Mouse (Mus musculus) lung, postnatal 0 days (tissue): ENCODE data around the gene Hsf2.

Experiments
- CTCF ChIP-seq: IDR thresholded peaks from 2 replicates; pipeline ENCODE4 v1.5.1; 2016; ENCODE audit warnings: antibody characterized with exemption, mild to moderate bottlenecking
- EP300 ChIP-seq: IDR thresholded peaks from 2 replicates; pipeline ENCODE4 v1.6.1; 2016; ENCODE audit warnings: antibody characterized with exemption, mild to moderate bottlenecking, control low read depth

DNA sequence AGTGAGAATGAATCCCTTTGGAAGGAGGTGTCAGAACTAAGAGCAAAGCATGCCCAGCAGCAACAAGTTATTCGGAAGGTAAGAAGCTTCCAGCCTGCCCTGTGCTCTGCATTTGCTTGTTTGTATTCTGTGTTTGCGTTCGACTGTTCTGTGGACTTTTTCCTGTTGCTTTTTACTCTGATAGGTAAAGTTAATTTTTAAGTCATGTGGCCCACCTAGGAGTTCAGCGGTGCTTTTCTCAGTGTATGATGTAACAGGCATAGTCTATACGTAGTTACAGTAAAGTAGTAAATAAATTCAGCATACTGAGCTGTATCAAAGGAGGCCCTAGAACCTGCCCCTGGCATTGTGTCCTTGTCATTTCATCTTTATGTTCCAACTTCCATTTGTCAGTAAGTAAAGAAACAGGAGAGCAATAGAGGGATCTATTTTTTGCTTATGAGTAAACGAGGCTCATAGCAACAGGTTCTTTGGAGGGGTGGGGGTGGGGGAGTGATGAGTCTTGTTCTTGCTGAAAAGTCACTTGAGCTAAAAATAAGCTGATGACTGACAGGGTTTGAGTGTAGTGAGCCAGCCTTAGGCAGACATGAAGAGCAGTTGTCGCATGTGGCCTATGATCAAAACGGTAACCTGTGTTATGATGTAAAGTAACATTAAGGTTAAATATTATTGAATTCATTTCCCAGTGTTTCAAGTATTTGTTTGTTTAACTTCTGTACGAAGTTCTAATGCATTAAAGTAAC lies 13.4 kb downstream of the Hsf2 start:
- TF ChIP-seq CTCF: no peak
- no peak for TF ChIP-seq EP300
